Mouse (Mus musculus): ENCODE measurements around the gene Anks6.
"Not testable (repeated sequence)": the region's sequence is repeated elsewhere in the genome, so short reads cannot be mapped to it uniquely, and the experiment has no call there.

Anks6 gene

GRCm38 (mm10) chr4:47056791-47057509 is at the start of gene Anks6:
Gene Anks6, minus strand, starts transcription at chr4:47057427.
- DNase-seq (ENCODE audit: low spot score): peak; percentile 67

GRCm38 (mm10) chr4:47103561-47103960 is 46.3 kb upstream of the Anks6 start:
- DNase-seq (ENCODE audit: low spot score): no peak

- no peak for DNase-seq (ENCODE audit: low spot score)
Observed at GRCm38 (mm10) chr4:47093647-47094046, 36.4 kb upstream of the Anks6 start.

GRCm38 (mm10) chr4:47093161-47093560 is 35.9 kb upstream of the Anks6 start:
- no peak for DNase-seq (ENCODE audit: low spot score)

GRCm38 (mm10) chr4:47092387-47093021 is 35.3 kb upstream of the Anks6 start:
- DNase-seq (ENCODE audit: low spot score): no peak

- DNase-seq (ENCODE audit: low spot score): peak; percentile 34
Observed at GRCm38 (mm10) chr4:47091493-47092386, 34.5 kb upstream of the Anks6 start, which contains the start of gene Galnt12. Gene Galnt12, plus strand, starts transcription at chr4:47091909.

- no peak for DNase-seq (ENCODE audit: low spot score)
Observed at GRCm38 (mm10) chr4:47088671-47089070, 31.4 kb upstream of the Anks6 start.

- no peak for DNase-seq (ENCODE audit: low spot score)
Observed at GRCm38 (mm10) chr4:47083824-47084223, 26.6 kb upstream of the Anks6 start.

GRCm38 (mm10) chr4:47080647-47081010 is 23.4 kb upstream of the Anks6 start:
- DNase-seq (ENCODE audit: low spot score): no peak

GRCm38 (mm10) chr4:47079997-47080646 is 22.9 kb upstream of the Anks6 start:
- DNase-seq (ENCODE audit: low spot score): no peak

- peak; percentile 55 for DNase-seq (ENCODE audit: low spot score)
Observed at GRCm38 (mm10) chr4:47075054-47075453, 17.8 kb upstream of the Anks6 start.

GRCm38 (mm10) chr4:47060900-47061299 is 3.7 kb upstream of the Anks6 start:
- DNase-seq (ENCODE audit: low spot score): no peak

GRCm38 (mm10) chr4:47057510-47058325 is 491 bp upstream of the Anks6 start:
- DNase-seq (ENCODE audit: low spot score): peak; percentile 53

GRCm38 (mm10) chr4:47055570-47056080 is 1.6 kb downstream of the Anks6 start:
- DNase-seq (ENCODE audit: low spot score): no peak

GRCm38 (mm10) chr4:47055170-47055569 is 2.1 kb downstream of the Anks6 start:
- not testable (repeated sequence) for DNase-seq (ENCODE audit: low spot score)

- DNase-seq (ENCODE audit: low spot score): no peak
Observed at GRCm38 (mm10) chr4:47051905-47052304, 5.3 kb downstream of the Anks6 start.

- DNase-seq (ENCODE audit: low spot score): peak; percentile 18
Observed at GRCm38 (mm10) chr4:47050642-47051381, 6.4 kb downstream of the Anks6 start.

- DNase-seq (ENCODE audit: low spot score): peak; percentile 93
Observed at GRCm38 (mm10) chr4:47050167-47050566, 7.1 kb downstream of the Anks6 start.

GRCm38 (mm10) chr4:47049216-47049615 is 8.0 kb downstream of the Anks6 start:
- no peak for DNase-seq (ENCODE audit: low spot score)

- DNase-seq (ENCODE audit: low spot score): no peak
Observed at GRCm38 (mm10) chr4:47047765-47048164, 9.5 kb downstream of the Anks6 start.
